Mouse (Mus musculus): ENCODE data around the gene Tbc1d14.

Gene Tbc1d14

GRCm38 (mm10) chr5:36452821-36453220 is 140.3 kb downstream of the Tbc1d14 start:
- no peak for DNase-seq

GRCm38 (mm10) chr5:36451872-36452389 is 141.1 kb downstream of the Tbc1d14 start:
- no peak for DNase-seq

GRCm38 (mm10) chr5:36451119-36451518 is 142.0 kb downstream of the Tbc1d14 start:
- no peak for DNase-seq

- no peak for DNase-seq
These were observed 143.2 kb downstream of the Tbc1d14 start for GRCm38 (mm10) chr5:36449710-36450358.

- DNase-seq = no peak
These were observed 145.2 kb downstream of the Tbc1d14 start for GRCm38 (mm10) chr5:36447872-36448271.

- DNase-seq = no peak
These were observed 146.7 kb downstream of the Tbc1d14 start for GRCm38 (mm10) chr5:36446166-36446890.

- no peak for DNase-seq
These were observed 148.0 kb downstream of the Tbc1d14 start for GRCm38 (mm10) chr5:36445028-36445427.

GRCm38 (mm10) chr5:36444611-36445010 is 148.5 kb downstream of the Tbc1d14 start:
- no peak for DNase-seq

GRCm38 (mm10) chr5:36440741-36441140 is 152.3 kb downstream of the Tbc1d14 start:
- no peak for DNase-seq
